Mouse (Mus musculus): ENCODE data around the gene Lhpp. TPM values are rescaled to one million over a fixed set of nuclear protein-coding genes. Genes with fewer than 3 reads are reported as not detected.
A peak's percentile ranks its signal among the peaks of the same experiment; 100 is the strongest.

Gene Lhpp
- polyA plus RNA-seq, 1 experiment from 2014 or later: 38.3 TPM

GRCm38 (mm10) chr7:132724501-132725062 is 114.1 kb downstream of the Lhpp start:
- H3K4me3 ChIP-seq: no peak overlapping the region
- no peak overlapping the region for H3K9ac ChIP-seq
- H3K4me2 ChIP-seq: no peak overlapping the region
- H3K27me3 ChIP-seq (replicated peaks): no peaks in the 10 kb centered on the region
- H3K36me3 ChIP-seq (replicated peaks): no peaks in the 10 kb centered on the region
- no peak overlapping the region for H3K27ac ChIP-seq
- 0 out of 2 replicates have a peak, but pooled peaks cover 5% of the 10 kb centered on the region for H3K4me1 ChIP-seq
- H3K9me3 ChIP-seq: no peaks in the 10 kb centered on the region
- no peak for ATAC-seq (replicated peaks)
- WGBS: 92% methylated on average over 5 of the region's 5 CpGs

GRCm38 (mm10) chr7:132726106-132726861 is 115.8 kb downstream of the Lhpp start:
- Histone ChIP-seq H3K4me1 (peaks cover 13% of the 10 kb centered on the region), H3K9ac (no peak overlapping the region), H3K36me3 (replicated peaks) (no peaks in the 10 kb centered on the region), H3K9me3 (no peaks in the 10 kb centered on the region), H3K4me2 (no peak overlapping the region), H3K27me3 (replicated peaks) (no peaks in the 10 kb centered on the region), H3K4me3 (no peak overlapping the region), H3K27ac (no peak overlapping the region)
- 67% methylated on average over 13 of the region's 13 CpGs for WGBS
- no peak for ATAC-seq (replicated peaks)

GRCm38 (mm10) chr7:132729093-132729831 is 118.8 kb downstream of the Lhpp start:
- H3K4me3 ChIP-seq: no peak overlapping the region

GRCm38 (mm10) chr7:132730510-132730909 is 120.1 kb downstream of the Lhpp start:
- Histone ChIP-seq H3K27ac (peak overlapping the region; percentile 61; the same call in 1 of the 2 replicates), H3K9me3 (no peaks in the 10 kb centered on the region), H3K27me3 (replicated peaks) (no peaks in the 10 kb centered on the region), H3K4me3 (no peak overlapping the region), H3K4me1 (peaks cover 32% of the 10 kb centered on the region), H3K36me3 (replicated peaks) (no peaks in the 10 kb centered on the region), H3K4me2 (no peak overlapping the region), H3K9ac (no peak overlapping the region)
- ATAC-seq (replicated peaks): no peak
- 65% methylated on average over 7 of the region's 7 CpGs for WGBS

More at GRCm38 (mm10) chr7:132729093-132729831, 118.8 kb downstream of the Lhpp start:
- Histone ChIP-seq H3K9me3 (no peaks in the 10 kb centered on the region), H3K4me1 (peaks cover 32% of the 10 kb centered on the region), H3K27me3 (replicated peaks) (no peaks in the 10 kb centered on the region), H3K4me2 (no peak overlapping the region), H3K36me3 (replicated peaks) (no peaks in the 10 kb centered on the region), H3K27ac (no peak overlapping the region), H3K9ac (no peak overlapping the region)
- 73% methylated on average over 4 of the region's 4 CpGs for WGBS
- ATAC-seq (replicated peaks): no peak

GRCm38 (mm10) chr7:132731558-132731957 is 121.1 kb downstream of the Lhpp start:
- peaks cover 39% of the 10 kb centered on the region for H3K4me1 ChIP-seq
- no peaks in the 10 kb centered on the region for H3K9me3 ChIP-seq
- H3K36me3 ChIP-seq (replicated peaks): no peaks in the 10 kb centered on the region
- H3K4me2 ChIP-seq: no peak overlapping the region
- WGBS: 37% methylated on average over 6 of the region's 6 CpGs
- peak; percentile 46; the same call in 1 of the 2 replicates for ATAC-seq (replicated peaks)
- H3K27ac ChIP-seq: peak overlapping the region; percentile 61
- H3K4me3 ChIP-seq: no peak overlapping the region
- no peaks in the 10 kb centered on the region for H3K27me3 ChIP-seq (replicated peaks)
- H3K9ac ChIP-seq: no peak overlapping the region

GRCm38 (mm10) chr7:132732136-132732789 is 121.8 kb downstream of the Lhpp start:
- H3K9me3 ChIP-seq: no peaks in the 10 kb centered on the region
- 40% methylated on average over 6 of the region's 6 CpGs for WGBS
- peaks cover 39% of the 10 kb centered on the region for H3K4me1 ChIP-seq
- no peak overlapping the region for H3K4me2 ChIP-seq
- no peaks in the 10 kb centered on the region for H3K36me3 ChIP-seq (replicated peaks)
- H3K9ac ChIP-seq: no peak overlapping the region
- H3K4me3 ChIP-seq: no peak overlapping the region
- peak overlapping the region; percentile 61 for H3K27ac ChIP-seq
- no peak for ATAC-seq (replicated peaks)
- no peaks in the 10 kb centered on the region for H3K27me3 ChIP-seq (replicated peaks)

- no peaks in the 10 kb centered on the region for H3K27me3 ChIP-seq (replicated peaks)
- no peak overlapping the region for H3K9ac ChIP-seq
- WGBS: 44% methylated on average over 6 of the region's 6 CpGs
- H3K4me1 ChIP-seq: peaks cover 39% of the 10 kb centered on the region
- peak overlapping the region; percentile 66 for H3K27ac ChIP-seq
- no peak overlapping the region for H3K4me3 ChIP-seq
- no peak for ATAC-seq (replicated peaks)
- H3K9me3 ChIP-seq: no peaks in the 10 kb centered on the region
- H3K36me3 ChIP-seq (replicated peaks): no peaks in the 10 kb centered on the region
- H3K4me2 ChIP-seq: no peak overlapping the region
Observed at GRCm38 (mm10) chr7:132733521-132733920, 123.1 kb downstream of the Lhpp start.

GRCm38 (mm10) chr7:132734222-132734621 is 123.8 kb downstream of the Lhpp start:
- 82% methylated on average over 9 of the region's 9 CpGs for WGBS

GRCm38 (mm10) chr7:132735145-132735544 is 124.7 kb downstream of the Lhpp start:
- H3K36me3 ChIP-seq (replicated peaks): no peaks in the 10 kb centered on the region
- H3K9ac ChIP-seq: no peak overlapping the region
- ATAC-seq (replicated peaks): no peak
- H3K4me3 ChIP-seq: no peak overlapping the region
- H3K27me3 ChIP-seq (replicated peaks): no peaks in the 10 kb centered on the region
- no peak overlapping the region for H3K27ac ChIP-seq
- no peaks in the 10 kb centered on the region for H3K9me3 ChIP-seq
- H3K4me1 ChIP-seq: peaks cover 39% of the 10 kb centered on the region
- 74% methylated on average over 5 of the region's 5 CpGs for WGBS
- H3K4me2 ChIP-seq: no peak overlapping the region

More at GRCm38 (mm10) chr7:132734222-132734621, 123.8 kb downstream of the Lhpp start:
- H3K4me2 ChIP-seq: no peak overlapping the region
- H3K27me3 ChIP-seq (replicated peaks): no peaks in the 10 kb centered on the region
- no peak overlapping the region for H3K27ac ChIP-seq
- H3K36me3 ChIP-seq (replicated peaks): no peaks in the 10 kb centered on the region
- no peaks in the 10 kb centered on the region for H3K9me3 ChIP-seq
- H3K9ac ChIP-seq: no peak overlapping the region
- no peak overlapping the region for H3K4me3 ChIP-seq
- ATAC-seq (replicated peaks): no peak
- H3K4me1 ChIP-seq: peaks cover 39% of the 10 kb centered on the region

- H3K9ac ChIP-seq: no peak overlapping the region
- 59% methylated on average over 17 of the region's 17 CpGs for WGBS
- no peaks in the 10 kb centered on the region for H3K36me3 ChIP-seq (replicated peaks)
- no peak overlapping the region for H3K27ac ChIP-seq
- peaks cover 29% of the 10 kb centered on the region for H3K4me1 ChIP-seq
- ATAC-seq (replicated peaks): no peak
- no peak overlapping the region for H3K4me3 ChIP-seq
- H3K4me2 ChIP-seq: no peak overlapping the region
- H3K9me3 ChIP-seq: no peaks in the 10 kb centered on the region
- no peaks in the 10 kb centered on the region for H3K27me3 ChIP-seq (replicated peaks)
Observed at GRCm38 (mm10) chr7:132736099-132736862, 125.8 kb downstream of the Lhpp start.

GRCm38 (mm10) chr7:132738844-132739243 is 128.4 kb downstream of the Lhpp start:
- no peak for ATAC-seq (replicated peaks)

More at GRCm38 (mm10) chr7:132738844-132739243, 128.4 kb downstream of the Lhpp start:
- H3K9me3 ChIP-seq: no peaks in the 10 kb centered on the region
- no peaks in the 10 kb centered on the region for H3K27me3 ChIP-seq (replicated peaks)
- peaks cover 9% of the 10 kb centered on the region for H3K4me1 ChIP-seq
- no peak overlapping the region for H3K4me3 ChIP-seq
- WGBS: 93% methylated on average over 6 of the region's 6 CpGs
- no peaks in the 10 kb centered on the region for H3K36me3 ChIP-seq (replicated peaks)
- no peak overlapping the region for H3K27ac ChIP-seq
- H3K9ac ChIP-seq: no peak overlapping the region
- H3K4me2 ChIP-seq: no peak overlapping the region
